Mouse (Mus musculus) E14TG2a.4 (cell line): ENCODE results near the gene Grm1.

Source experiments
- CTCF ChIP-seq: conservative IDR thresholded peaks from 2 replicates; pipeline ENCODE4 v1.5.1; 2014; ENCODE audit warnings: low read length
- NANOG ChIP-seq: IDR thresholded peaks from 2 replicates; pipeline ENCODE4 v1.6.1; 2014; ENCODE audit warnings: borderline replicate concordance, low read length, mixed read lengths
- POU5F1 ChIP-seq: IDR thresholded peaks from 2 replicates; pipeline ENCODE4 v1.6.1; 2014; ENCODE audit warnings: low read length, borderline replicate concordance

DNA sequence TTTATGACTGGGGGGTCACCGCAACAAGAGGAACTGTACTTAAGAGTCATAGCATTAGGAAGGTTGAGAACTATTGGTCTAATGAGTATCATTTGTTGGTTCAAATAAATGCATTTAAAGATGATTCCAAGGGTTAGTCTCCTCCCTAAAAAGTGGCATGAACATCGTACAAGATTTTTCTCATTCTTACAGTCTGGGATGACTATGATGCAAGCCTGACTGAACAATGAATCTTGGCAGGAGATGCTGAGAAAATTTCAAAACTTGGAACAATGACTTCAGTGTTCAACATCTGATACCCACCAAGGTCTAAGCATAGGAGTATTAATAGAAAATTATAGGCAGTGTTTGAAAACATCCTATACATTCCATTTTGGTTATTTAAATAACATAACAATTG lies 264.1 kb downstream of the Grm1 start:
- TF ChIP-seq CTCF (no peak), POU5F1 (no peak), NANOG (no peak)
